Mouse (Mus musculus) liver, embryonic 15.5 days (tissue): ENCODE data around the gene Kcnj1. TPM values are rescaled to one million over a fixed set of nuclear protein-coding genes. Genes with fewer than 3 reads are reported as not detected.

ENCODE experiments used
- ATAC-seq: fragments of 200-750 bp; cut with Nextera tagmentation; 2 replicates; pipeline ENCODE4 v1.8.0; 2017; ENCODE audit warnings: moderate number of reproducible peaks, mild to moderate bottlenecking, moderate library complexity; ENCODE audit not compliant: insufficient read depth
- H3K27ac ChIP-seq: fragments of 300-500 bp; sonication (generic); replicated peaks from 2 replicates; pipeline ENCODE4 v1.5.1; 2015; ENCODE audit warnings: mild to moderate bottlenecking, inconsistent platforms
- H3K27me3 ChIP-seq: fragments of 300-500 bp; sonication (generic); 2 replicates; pipeline ENCODE4 v1.6.1; 2015; ENCODE audit warnings: mild to moderate bottlenecking, inconsistent platforms
- H3K36me3 ChIP-seq: fragments of 300-500 bp; sonication (generic); replicated peaks from 2 replicates; pipeline ENCODE4 v1.6.1; 2015; ENCODE audit warnings: moderate library complexity, mild to moderate bottlenecking, inconsistent platforms
- H3K4me1 ChIP-seq: fragments of 300-500 bp; sonication (generic); replicated peaks from 2 replicates; pipeline ENCODE4 v1.6.1; 2015; ENCODE audit warnings: inconsistent platforms
- H3K4me2 ChIP-seq: fragments of 300-500 bp; sonication (generic); 2 replicates; pipeline ENCODE4 v1.6.1; 2015; ENCODE audit warnings: moderate library complexity, mild to moderate bottlenecking, inconsistent platforms
- H3K4me3 ChIP-seq: fragments of 300-500 bp; sonication (generic); replicated peaks from 2 replicates; pipeline ENCODE4 v1.5.1; 2015; ENCODE audit warnings: mild to moderate bottlenecking, inconsistent platforms
- H3K9ac ChIP-seq: fragments of 300-500 bp; sonication (generic); 2 replicates; pipeline ENCODE4 v1.6.1; 2015; ENCODE audit warnings: moderate library complexity, mild to moderate bottlenecking, inconsistent platforms
- H3K9me3 ChIP-seq: fragments of 300-500 bp; sonication (generic); replicated peaks from 2 replicates; pipeline ENCODE4 v1.6.1; 2016; ENCODE audit warnings: inconsistent platforms
- WGBS: fragments of 180-500 bp; shearing (Covaris S2); methylation state at CpG from one replicate; pipeline ENCODE4 v1.1.7; 2015; ENCODE audit warnings: mixed read lengths; ENCODE audit not compliant: insufficient replicate concordance; 5-methylcytosine and 5-hydroxymethylcytosine counted together
- polyA plus RNA-seq: library from polyadenylated mRNA; unstranded; fragments of >200 nt; fragmentation: Nextera tagmentation; extraction: Ambion mirVana; gene quantifications from 2 replicates; pipeline ENCODE4 v1.2.1, GENCODE M21; 2015

The Kcnj1 gene
- polyA plus RNA-seq, 1 experiment from 2014 or later = not detected

- Histone ChIP-seq H3K27ac (no peak overlapping the region), H3K36me3 (no peaks in the 10 kb centered on the region), H3K9ac (no peak overlapping the region), H3K4me3 (no peak overlapping the region), H3K4me2 (no peak overlapping the region), H3K9me3 (no peaks in the 10 kb centered on the region), H3K27me3 (peaks cover 17% of the 10 kb centered on the region), H3K4me1 (no peaks in the 10 kb centered on the region)
- WGBS = 0% methylated on average over 6 of the region's 6 CpGs
- ATAC-seq = no peak
Observed at GRCm38 (mm10) chr9:32350332-32350731, 22.0 kb upstream of the Kcnj1 start.

- WGBS = 60% methylated on average over 1 of the region's 1 CpGs
- no peaks in the 10 kb centered on the region for H3K4me1 ChIP-seq
- no peaks in the 10 kb centered on the region for H3K27me3 ChIP-seq
- H3K4me3 ChIP-seq = no peak overlapping the region
- ATAC-seq = no peak
- H3K9me3 ChIP-seq = no peaks in the 10 kb centered on the region
- H3K36me3 ChIP-seq = no peaks in the 10 kb centered on the region
- no peak overlapping the region for H3K9ac ChIP-seq
- no peak overlapping the region for H3K27ac ChIP-seq
- H3K4me2 ChIP-seq = no peak overlapping the region
Observed at GRCm38 (mm10) chr9:32360770-32361169, 11.5 kb upstream of the Kcnj1 start.

- no peak for ATAC-seq
- H3K27me3 ChIP-seq = no peaks in the 10 kb centered on the region
- no peaks in the 10 kb centered on the region for H3K9me3 ChIP-seq
- no peak overlapping the region for H3K9ac ChIP-seq
- no peaks in the 10 kb centered on the region for H3K36me3 ChIP-seq
- H3K4me1 ChIP-seq = no peaks in the 10 kb centered on the region
- no peak overlapping the region for H3K27ac ChIP-seq
- WGBS = 22% methylated on average over 2 of the region's 2 CpGs
- H3K4me3 ChIP-seq = no peak overlapping the region
- no peak overlapping the region for H3K4me2 ChIP-seq
Observed at GRCm38 (mm10) chr9:32368812-32369211, 3.5 kb upstream of the Kcnj1 start.

- no peak for ATAC-seq
- H3K4me3 ChIP-seq = no peak overlapping the region
- whole genome bisulfite sequencing = 44% methylated on average over 6 of the region's 6 CpGs
Observed at GRCm38 (mm10) chr9:32369388-32369787, 2.9 kb upstream of the Kcnj1 start.

GRCm38 (mm10) chr9:32373656-32374055 lies 1.4 kb downstream of the Kcnj1 start:
- no peak overlapping the region for H3K4me3 ChIP-seq
- H3K9me3 ChIP-seq = no peaks in the 10 kb centered on the region
- H3K27me3 ChIP-seq = no peaks in the 10 kb centered on the region
- no peaks in the 10 kb centered on the region for H3K36me3 ChIP-seq
- no peak for ATAC-seq
- H3K4me1 ChIP-seq = no peaks in the 10 kb centered on the region
- 72% methylated on average over 6 of the region's 6 CpGs for WGBS
- no peak overlapping the region for H3K9ac ChIP-seq
- no peak overlapping the region for H3K27ac ChIP-seq
- no peak overlapping the region for H3K4me2 ChIP-seq

More at GRCm38 (mm10) chr9:32369388-32369787, 2.9 kb upstream of the Kcnj1 start:
- Histone ChIP-seq H3K36me3 (no peaks in the 10 kb centered on the region), H3K9ac (no peak overlapping the region), H3K9me3 (no peaks in the 10 kb centered on the region), H3K4me2 (no peak overlapping the region), H3K27ac (no peak overlapping the region), H3K4me1 (no peaks in the 10 kb centered on the region), H3K27me3 (no peaks in the 10 kb centered on the region)

GRCm38 (mm10) chr9:32376031-32376430 lies 3.7 kb downstream of the Kcnj1 start:
- H3K27me3 ChIP-seq = no peaks in the 10 kb centered on the region
- H3K27ac ChIP-seq = no peak overlapping the region
- H3K4me1 ChIP-seq = no peaks in the 10 kb centered on the region
- ATAC-seq = no peak
- H3K36me3 ChIP-seq = no peaks in the 10 kb centered on the region
- H3K4me3 ChIP-seq = no peak overlapping the region
- 70% methylated on average over 7 of the region's 7 CpGs for WGBS
- no peaks in the 10 kb centered on the region for H3K9me3 ChIP-seq
- no peak overlapping the region for H3K9ac ChIP-seq
- no peak overlapping the region for H3K4me2 ChIP-seq

- no peak for ATAC-seq
- Histone ChIP-seq H3K4me1 (no peaks in the 10 kb centered on the region), H3K4me2 (no peak overlapping the region), H3K27me3 (no peaks in the 10 kb centered on the region), H3K36me3 (no peaks in the 10 kb centered on the region), H3K9me3 (no peaks in the 10 kb centered on the region), H3K9ac (no peak overlapping the region), H3K27ac (no peak overlapping the region), H3K4me3 (no peak overlapping the region)
- 63% methylated on average over 5 of the region's 5 CpGs for WGBS
Observed at GRCm38 (mm10) chr9:32376863-32377590, 4.7 kb downstream of the Kcnj1 start.

- no peaks in the 10 kb centered on the region for H3K4me1 ChIP-seq
- H3K27me3 ChIP-seq = no peaks in the 10 kb centered on the region
- H3K4me3 ChIP-seq = no peak overlapping the region
- no peak overlapping the region for H3K9ac ChIP-seq
- ATAC-seq = no peak
- 57% methylated on average over 4 of the region's 4 CpGs for WGBS
- H3K36me3 ChIP-seq = no peaks in the 10 kb centered on the region
- H3K27ac ChIP-seq = no peak overlapping the region
- no peaks in the 10 kb centered on the region for H3K9me3 ChIP-seq
- no peak overlapping the region for H3K4me2 ChIP-seq
Observed at GRCm38 (mm10) chr9:32384906-32385305, 12.6 kb downstream of the Kcnj1 start.

GRCm38 (mm10) chr9:32388120-32388519 lies 15.8 kb downstream of the Kcnj1 start:
- H3K4me3 ChIP-seq = no peak overlapping the region
- no peak overlapping the region for H3K9ac ChIP-seq
- H3K4me1 ChIP-seq = no peaks in the 10 kb centered on the region
- 56% methylated on average over 1 of the region's 1 CpGs for WGBS
- no peaks in the 10 kb centered on the region for H3K9me3 ChIP-seq
- no peaks in the 10 kb centered on the region for H3K36me3 ChIP-seq
- no peak for ATAC-seq
- H3K27ac ChIP-seq = no peak overlapping the region
- H3K4me2 ChIP-seq = no peak overlapping the region
- no peaks in the 10 kb centered on the region for H3K27me3 ChIP-seq

- no peak overlapping the region for H3K4me2 ChIP-seq
- H3K27ac ChIP-seq = no peak overlapping the region
- H3K9ac ChIP-seq = no peak overlapping the region
- ATAC-seq = no peak
- WGBS = 18% methylated on average over 5 of the region's 5 CpGs
- no peaks in the 10 kb centered on the region for H3K27me3 ChIP-seq
- H3K4me3 ChIP-seq = no peak overlapping the region
- no peaks in the 10 kb centered on the region for H3K36me3 ChIP-seq
- no peaks in the 10 kb centered on the region for H3K9me3 ChIP-seq
- no peaks in the 10 kb centered on the region for H3K4me1 ChIP-seq
Observed at GRCm38 (mm10) chr9:32391092-32391491, 18.8 kb downstream of the Kcnj1 start.

GRCm38 (mm10) chr9:32391701-32392100 lies 19.4 kb downstream of the Kcnj1 start:
- H3K9ac ChIP-seq = no peak overlapping the region
- H3K27me3 ChIP-seq = no peaks in the 10 kb centered on the region
- H3K36me3 ChIP-seq = no peaks in the 10 kb centered on the region
- ATAC-seq = no peak
- no peaks in the 10 kb centered on the region for H3K9me3 ChIP-seq
- H3K4me2 ChIP-seq = no peak overlapping the region
- H3K27ac ChIP-seq = no peak overlapping the region
- no peak overlapping the region for H3K4me3 ChIP-seq
- WGBS = 60% methylated on average over 9 of the region's 9 CpGs
- no peaks in the 10 kb centered on the region for H3K4me1 ChIP-seq

GRCm38 (mm10) chr9:32392716-32393115 lies 20.4 kb downstream of the Kcnj1 start:
- no peak overlapping the region for H3K27ac ChIP-seq
- ATAC-seq = no peak
- H3K4me3 ChIP-seq = no peak overlapping the region
- H3K9ac ChIP-seq = no peak overlapping the region
- no peaks in the 10 kb centered on the region for H3K9me3 ChIP-seq
- no peaks in the 10 kb centered on the region for H3K4me1 ChIP-seq
- H3K27me3 ChIP-seq = no peaks in the 10 kb centered on the region
- no peaks in the 10 kb centered on the region for H3K36me3 ChIP-seq
- WGBS = 43% methylated on average over 6 of the region's 6 CpGs
- no peak overlapping the region for H3K4me2 ChIP-seq
